Mouse (Mus musculus) mouse trophoblast stem cell (cell line): Measurements from ENCODE around the gene Gtf2ird2.

Source experiments
- in situ Hi-C, 2 experiments: fragments of 300-500 bp; cut with MseI, MboI; formaldehyde crosslinking; loops; 2 replicates in 1 of 2; 3 replicates in 1 of 2; pipeline ENCODE4 v1.15.1; 2025

Gtf2ird2 gene

DNA sequence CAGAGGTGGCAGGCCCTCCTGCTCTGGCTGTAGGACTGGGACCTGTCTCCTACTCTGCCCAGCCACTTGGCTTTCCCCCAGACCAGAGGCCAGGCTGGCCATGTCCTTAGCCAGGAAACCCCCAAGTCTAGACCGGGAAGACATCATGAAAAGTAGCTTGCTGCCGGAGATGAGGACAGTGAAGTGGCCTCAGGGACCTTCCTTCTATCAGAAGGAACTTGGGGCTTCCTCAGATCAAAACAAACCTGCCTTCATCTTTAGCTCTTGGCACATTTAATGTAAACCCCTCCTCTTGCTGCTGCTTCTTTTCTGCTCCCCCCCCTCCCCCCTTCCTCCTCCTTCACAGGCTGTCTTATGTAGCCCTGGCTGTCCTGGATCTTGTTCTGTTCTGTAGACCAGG, 50.4 kb downstream of the Gtf2ird2 start:
- in situ Hi-C loops: no loop called here

GRCm38 (mm10) chr5:134235111-134235510, 51.3 kb downstream of the Gtf2ird2 start:
- in situ Hi-C loops: no loop called here

GRCm38 (mm10) chr5:134236241-134236640, 52.4 kb downstream of the Gtf2ird2 start:
- in situ Hi-C loops: no loop called here

DNA sequence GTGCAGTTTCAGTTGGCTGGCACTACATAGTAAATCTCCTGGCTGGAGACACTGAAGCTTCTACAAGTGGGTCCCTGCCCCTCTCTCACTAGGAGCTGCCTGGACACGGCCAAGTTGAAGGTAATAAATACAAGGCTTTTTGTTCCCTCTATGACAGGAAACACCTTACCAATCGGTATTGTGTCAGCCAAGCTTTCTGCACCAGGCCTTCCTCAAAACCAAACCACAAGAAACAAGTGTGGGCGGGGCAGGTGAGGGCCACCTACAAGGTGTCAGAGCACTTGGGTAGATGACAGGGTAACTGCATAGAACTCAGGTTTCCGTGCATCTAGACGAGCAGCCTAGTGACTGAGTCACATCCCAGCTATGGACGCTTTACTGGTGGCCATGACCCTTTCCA, 53.0 kb downstream of the Gtf2ird2 start:
- in situ Hi-C loops: no loop called here

- in situ Hi-C loops: no loop called here
Observed at GRCm38 (mm10) chr5:134237508-134237907, 53.7 kb downstream of the Gtf2ird2 start.

DNA sequence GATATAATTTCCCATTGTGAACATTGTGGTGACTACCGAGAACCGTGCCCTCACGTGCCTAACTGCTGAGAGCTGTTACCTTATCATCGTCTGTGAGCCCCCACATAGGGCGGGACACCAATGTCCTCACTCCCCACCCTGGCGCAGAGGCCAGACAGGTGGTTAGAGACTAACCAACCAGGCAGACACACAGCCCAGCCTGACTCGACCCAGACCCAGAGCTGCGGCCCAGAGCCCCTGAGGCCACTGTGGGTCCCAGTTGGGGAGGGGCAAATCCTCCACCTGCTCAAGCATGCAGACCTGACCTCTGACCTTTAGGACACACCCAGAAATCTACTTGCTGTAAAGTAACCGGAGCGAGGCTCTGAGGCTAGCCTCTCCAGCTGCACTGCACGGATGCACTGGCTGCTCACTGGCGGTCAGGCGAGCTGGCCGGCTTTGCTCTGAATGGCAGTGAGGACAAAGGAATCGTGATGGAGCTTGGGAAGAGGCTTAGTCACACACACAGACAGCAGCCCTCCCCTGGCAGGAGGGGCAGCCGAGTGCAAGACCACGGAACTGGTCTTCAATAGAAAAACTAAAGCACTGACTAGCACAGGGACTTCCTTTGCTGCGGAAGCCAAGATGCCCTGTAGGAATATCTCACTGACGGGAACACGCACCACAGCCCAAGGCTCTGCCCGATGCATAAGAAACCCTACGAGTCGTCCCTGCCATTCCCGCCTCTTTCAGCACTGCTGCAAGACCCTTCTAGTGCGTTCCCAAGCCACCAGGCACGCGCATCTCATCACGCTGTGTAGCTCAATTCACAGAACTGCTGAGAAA, 54.3 kb downstream of the Gtf2ird2 start:
- in situ Hi-C loops: no loop called here

DNA sequence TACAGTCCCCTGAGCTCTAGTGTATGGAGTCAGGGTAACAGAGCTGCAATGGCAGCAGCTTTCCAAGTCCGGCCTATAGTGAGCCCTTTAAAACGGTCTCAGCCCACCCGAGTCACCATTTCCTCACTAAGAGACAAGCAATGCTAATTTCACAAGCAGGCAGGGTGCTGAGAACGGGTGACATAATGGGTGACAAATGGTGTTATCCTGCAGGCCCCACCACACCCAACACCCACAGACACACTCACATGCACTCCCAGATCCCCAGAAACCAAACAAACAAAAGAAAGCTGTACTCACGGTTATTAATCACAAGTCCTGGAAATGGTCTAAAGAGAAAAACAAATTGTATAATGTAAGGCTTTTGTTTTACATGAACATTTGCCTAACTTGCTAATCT, 58.0 kb downstream of the Gtf2ird2 start:
- in situ Hi-C loops: no loop called here

DNA sequence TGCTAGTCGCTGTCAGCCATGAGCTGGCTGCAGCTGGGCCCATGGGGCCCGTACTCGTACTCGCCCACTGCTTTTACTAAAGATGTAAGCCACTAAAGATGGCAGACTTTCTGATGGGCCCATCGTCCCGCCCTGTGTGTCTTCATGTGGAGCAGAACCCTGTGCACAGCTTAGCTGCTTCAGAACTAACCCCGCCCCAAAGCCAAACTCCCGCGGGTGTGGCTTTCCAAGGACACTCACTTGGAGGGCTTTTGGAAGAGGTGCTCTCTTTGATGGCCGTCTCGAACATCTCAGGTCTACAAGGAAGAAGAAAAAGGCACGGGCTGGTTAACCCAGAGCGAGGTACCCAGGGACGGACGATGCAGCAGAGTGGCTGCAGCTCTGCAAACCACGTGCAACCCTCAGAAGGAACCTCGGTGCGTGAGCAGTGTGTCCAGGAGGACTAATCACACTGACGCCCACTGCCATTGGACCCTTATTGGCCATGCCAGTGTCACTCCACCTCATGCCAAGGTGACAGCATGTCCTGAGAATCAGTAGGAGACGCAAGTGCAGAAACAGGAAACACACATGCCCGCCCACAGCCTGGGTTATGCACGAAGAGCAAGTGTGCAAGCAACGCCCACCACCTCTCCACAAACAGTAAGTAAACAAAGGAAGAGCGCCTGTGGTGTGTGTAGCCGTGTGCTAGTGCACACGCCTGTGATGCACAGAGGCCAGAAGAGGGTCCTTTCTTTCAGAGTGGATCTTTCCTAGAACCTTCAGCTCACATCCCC, 60.0 kb downstream of the Gtf2ird2 start:
- in situ Hi-C loops: no loop called here

- in situ Hi-C loops: no loop called here
Observed at GRCm38 (mm10) chr5:134244890-134245289, 61.1 kb downstream of the Gtf2ird2 start.

GRCm38 (mm10) chr5:134246146-134246545, 62.3 kb downstream of the Gtf2ird2 start:
- in situ Hi-C loops: no loop called here

GRCm38 (mm10) chr5:134248608-134249244, 64.9 kb downstream of the Gtf2ird2 start:
- in situ Hi-C loops: no loop called here

- in situ Hi-C loops: no loop called here
Observed at GRCm38 (mm10) chr5:134249245-134249649, 65.4 kb downstream of the Gtf2ird2 start.

- in situ Hi-C loops: no loop called here
Observed at GRCm38 (mm10) chr5:134250601-134251000, 66.8 kb downstream of the Gtf2ird2 start.

- in situ Hi-C loops: no loop called here
Observed at GRCm38 (mm10) chr5:134251083-134251482, 67.3 kb downstream of the Gtf2ird2 start.

DNA sequence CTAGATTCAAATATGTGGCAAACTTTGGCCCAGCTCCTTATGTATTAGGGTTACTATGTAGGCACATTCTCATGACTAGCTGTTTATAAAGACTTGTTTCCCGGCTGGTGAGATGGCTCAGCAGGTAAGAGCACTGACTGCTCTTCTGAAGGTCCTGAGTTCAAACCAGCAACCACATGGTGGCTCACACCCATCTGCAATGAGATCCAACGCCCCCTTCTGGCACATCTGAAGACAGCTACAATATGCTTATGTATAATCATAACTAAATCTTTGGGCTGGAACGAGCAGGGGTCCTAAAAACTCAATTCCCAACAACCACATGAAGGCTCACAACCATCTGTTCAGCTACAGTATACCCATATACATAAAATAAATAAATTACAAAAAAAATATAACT, 70.0 kb downstream of the Gtf2ird2 start:
- in situ Hi-C loops: no loop called here

- in situ Hi-C loops: no loop called here
Observed at GRCm38 (mm10) chr5:134255294-134255693, 71.5 kb downstream of the Gtf2ird2 start.

DNA sequence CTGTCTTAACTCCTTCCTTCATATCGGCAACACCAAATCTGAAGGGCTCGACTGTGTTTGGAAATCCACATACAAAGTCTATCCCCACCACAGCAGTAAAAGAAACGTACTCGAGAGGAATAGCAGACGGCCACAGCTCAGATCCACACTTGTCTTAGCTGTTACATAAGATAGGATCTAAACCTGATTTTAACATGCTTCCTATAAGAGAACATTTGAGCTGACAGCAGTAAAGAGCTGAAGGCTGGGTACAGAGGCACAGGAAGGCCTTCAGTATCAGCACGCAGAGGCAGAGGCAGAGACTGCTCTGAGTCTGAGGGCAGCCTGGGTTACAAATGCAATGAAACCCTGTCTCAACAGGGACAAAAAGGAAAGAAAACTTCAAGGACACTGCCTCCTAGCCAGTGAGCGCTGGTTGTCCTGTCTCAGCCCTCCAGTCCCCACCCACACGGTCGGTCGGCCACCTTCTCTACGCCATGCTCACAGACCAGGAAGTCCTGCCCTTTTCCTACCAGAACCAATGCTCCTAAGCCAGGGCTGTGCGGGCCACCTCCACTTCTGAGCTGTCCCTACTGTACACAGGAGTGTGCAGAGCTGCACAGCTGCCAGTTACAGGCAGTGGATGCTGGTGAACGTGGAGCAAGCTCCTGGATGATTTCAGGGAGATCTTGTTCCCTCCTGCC, 73.7 kb downstream of the Gtf2ird2 start:
- in situ Hi-C loops: no loop called here

DNA sequence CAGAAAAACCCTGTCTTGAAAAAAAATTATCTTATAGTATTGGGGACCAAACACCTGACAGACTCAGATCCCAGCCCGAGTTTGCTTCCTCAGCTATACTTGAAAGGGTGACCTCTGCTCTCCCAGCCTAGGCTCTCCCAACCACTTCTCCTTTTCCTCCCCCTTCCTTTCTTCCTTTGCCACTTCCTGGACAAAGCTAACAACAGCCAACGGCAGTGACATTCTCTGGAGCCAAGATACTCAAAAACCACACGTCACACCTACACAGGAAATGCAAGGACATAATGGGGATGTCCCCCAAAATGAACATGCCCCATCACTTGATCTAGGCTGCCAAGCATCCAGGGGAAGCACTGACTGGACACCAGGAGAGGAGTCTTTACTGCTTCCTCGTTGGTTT, 74.6 kb downstream of the Gtf2ird2 start:
- in situ Hi-C loops: no loop called here

- in situ Hi-C loops: no loop called here
Observed at GRCm38 (mm10) chr5:134258934-134259333, 75.1 kb downstream of the Gtf2ird2 start.

DNA sequence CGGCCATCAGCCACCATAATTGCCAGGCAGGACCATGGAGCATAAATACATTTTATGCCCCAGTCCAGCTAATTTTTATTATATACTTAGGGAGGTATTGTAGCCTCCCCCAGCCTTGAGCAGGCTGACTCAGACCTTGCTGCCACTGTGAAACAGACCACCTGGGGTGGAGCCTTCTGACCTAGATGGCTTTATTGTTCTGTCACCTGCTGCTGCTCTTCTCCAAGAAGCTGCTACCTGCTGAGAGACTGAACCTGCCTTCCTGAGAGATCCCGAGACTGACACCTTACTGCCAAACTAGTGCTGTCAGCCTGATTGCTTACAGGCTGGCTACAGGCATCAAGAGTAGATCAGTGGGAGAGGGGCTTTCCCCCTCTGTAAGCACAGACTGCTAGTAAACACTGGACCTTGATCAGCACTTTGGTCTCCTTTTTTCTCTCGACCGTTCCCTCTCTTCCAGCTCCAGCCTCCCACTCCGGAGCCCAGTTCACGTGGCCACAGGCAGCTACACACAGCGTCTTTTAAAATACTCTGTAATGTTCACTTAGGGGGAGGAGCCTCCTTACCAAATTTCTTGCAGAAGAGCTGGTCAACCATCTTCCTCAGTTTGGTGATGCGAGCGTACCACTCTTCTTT, 76.3 kb downstream of the Gtf2ird2 start:
- in situ Hi-C loops: no loop called here

- in situ Hi-C loops: no loop called here
Observed at GRCm38 (mm10) chr5:134265890-134266289, 82.1 kb downstream of the Gtf2ird2 start.
